Mouse (Mus musculus): ENCODE measurements around the gene C1rb. TPM values are rescaled to one million over a fixed set of nuclear protein-coding genes. Genes with fewer than 3 reads are reported as not detected.

The C1rb gene
- total and polyA plus RNA-seq, 3 experiments = 0.03 TPM; not detected in 2

Other genes with a start within 250 kb of the C1rb start
- gene Pex5, start 155.2 kb upstream of the C1rb start, total RNA-seq (2012; rRNA removed) = 56.0 and 63.1 TPM in 2 replicates
- gene Pex5, start 155.2 kb upstream of the C1rb start, polyA plus RNA-seq (2012; ENCODE audit: insufficient read depth in 1 of 2, insufficient read length in 2 of 2, low read depth in 1 of 2, low replicate concordance in 2 of 2, missing spikeins in 1 of 2) = 10 to 100 TPM in 1 of 2 experiments, not detected in 1; 63.0 TPM
- gene Clstn3, start 105.5 kb upstream of the C1rb start, total RNA-seq (2012; rRNA removed) = 46.5 and 51.3 TPM in 2 replicates
- 10 to 100 TPM in 1 of 2 experiments, not detected in 1; 59.8 TPM for gene Clstn3, start 105.5 kb upstream of the C1rb start, polyA plus RNA-seq (2012; ENCODE audit: insufficient read depth in 1 of 2, insufficient read length in 2 of 2, low read depth in 1 of 2, low replicate concordance in 2 of 2, missing spikeins in 1 of 2)
- 0.98 and 1.2 TPM in 2 replicates for gene C1rl, start 77.2 kb upstream of the C1rb start, total RNA-seq (2012; rRNA removed)
- gene C1rl, start 77.2 kb upstream of the C1rb start, polyA plus RNA-seq (2012; ENCODE audit: insufficient read depth in 1 of 2, insufficient read length in 2 of 2, low read depth in 1 of 2, low replicate concordance in 2 of 2, missing spikeins in 1 of 2) = 1 to 10 TPM in 1 of 2 experiments, not detected in 1; 2.6 TPM
- 0.19 and 0.29 TPM in 2 replicates for gene C1ra, start 57.9 kb upstream of the C1rb start, total RNA-seq (2012; rRNA removed)
- under 1 TPM in 1 of 2 experiments, not detected in 1; 0.28 TPM for gene C1ra, start 57.9 kb upstream of the C1rb start, polyA plus RNA-seq (2012; ENCODE audit: insufficient read depth in 1 of 2, insufficient read length in 2 of 2, low read depth in 1 of 2, low replicate concordance in 2 of 2, missing spikeins in 1 of 2)
- 0.36 and 0.46 TPM in 2 replicates for gene C1s1, start 27.9 kb upstream of the C1rb start, total RNA-seq (2012; rRNA removed)
- 1 to 10 TPM in 1 of 2 experiments, not detected in 1; 1.5 TPM for gene C1s1, start 27.9 kb upstream of the C1rb start, polyA plus RNA-seq (2012; ENCODE audit: insufficient read depth in 1 of 2, insufficient read length in 2 of 2, low read depth in 1 of 2, low replicate concordance in 2 of 2, missing spikeins in 1 of 2)
- gene C1s2, start 65.8 kb downstream of the C1rb start, total RNA-seq (2012; rRNA removed) = 0.12 and 0.16 TPM in 2 replicates
- gene C1s2, start 65.8 kb downstream of the C1rb start, polyA plus RNA-seq (2012; ENCODE audit: insufficient read depth in 1 of 2, insufficient read length in 2 of 2, low read depth in 1 of 2, low replicate concordance in 2 of 2, missing spikeins in 1 of 2) = under 1 TPM in 1 of 2 experiments, not detected in 1; 0.25 TPM
- 135 and 143 TPM in 2 replicates for gene Lpcat3, start 92.7 kb downstream of the C1rb start, total RNA-seq (2012; rRNA removed)
- 100 to 1,000 TPM in 1 of 2 experiments, not detected in 1; 337 TPM for gene Lpcat3, start 92.7 kb downstream of the C1rb start, polyA plus RNA-seq (2012; ENCODE audit: insufficient read depth in 1 of 2, insufficient read length in 2 of 2, low read depth in 1 of 2, low replicate concordance in 2 of 2, missing spikeins in 1 of 2)
- gene Emg1, start 141.9 kb downstream of the C1rb start, total RNA-seq (2012; rRNA removed) = 378 and 391 TPM in 2 replicates
- 100 to 1,000 TPM in 1 of 2 experiments, not detected in 1; 346 TPM for gene Emg1, start 141.9 kb downstream of the C1rb start, polyA plus RNA-seq (2012; ENCODE audit: insufficient read depth in 1 of 2, insufficient read length in 2 of 2, low read depth in 1 of 2, low replicate concordance in 2 of 2, missing spikeins in 1 of 2)
- 623 and 706 TPM in 2 replicates for gene Phb2, start 142.0 kb downstream of the C1rb start, total RNA-seq (2012; rRNA removed)
- 100 to 1,000 TPM; 309 to 815 TPM for gene Phb2, start 142.0 kb downstream of the C1rb start, polyA plus RNA-seq (2012; ENCODE audit: insufficient read depth in 1 of 2, insufficient read length in 2 of 2, low read depth in 1 of 2, low replicate concordance in 2 of 2, missing spikeins in 1 of 2)
- gene Ptpn6, start 168.4 kb downstream of the C1rb start, total RNA-seq (2012; rRNA removed) = 74.1 and 91.9 TPM in 2 replicates
- 100 to 1,000 TPM in 1 of 2 experiments, not detected in 1; 184 TPM for gene Ptpn6, start 168.4 kb downstream of the C1rb start, polyA plus RNA-seq (2012; ENCODE audit: insufficient read depth in 1 of 2, insufficient read length in 2 of 2, low read depth in 1 of 2, low replicate concordance in 2 of 2, missing spikeins in 1 of 2)
- gene Grcc10, start 171.1 kb downstream of the C1rb start, total RNA-seq (2012; rRNA removed) = 41.9 and 57.4 TPM in 2 replicates
- 10 to 100 TPM in 1 of 2 experiments, not detected in 1; 62.9 TPM for gene Grcc10, start 171.1 kb downstream of the C1rb start, polyA plus RNA-seq (2012; ENCODE audit: insufficient read depth in 1 of 2, insufficient read length in 2 of 2, low read depth in 1 of 2, low replicate concordance in 2 of 2, missing spikeins in 1 of 2)
- not detected in 2 replicates for gene Gm45234, start 185.7 kb downstream of the C1rb start, total RNA-seq (2012; rRNA removed)
- gene Gm45234, start 185.7 kb downstream of the C1rb start, polyA plus RNA-seq (2012; ENCODE audit: insufficient read depth in 1 of 2, insufficient read length in 2 of 2, low read depth in 1 of 2, low replicate concordance in 2 of 2, missing spikeins in 1 of 2) = under 1 TPM in 1 of 2 experiments, not detected in 1; 0.15 TPM
- gene Atn1, start 186.2 kb downstream of the C1rb start, total RNA-seq (2012; rRNA removed) = 1.6 and 1.7 TPM in 2 replicates
- gene Atn1, start 186.2 kb downstream of the C1rb start, polyA plus RNA-seq (2012; ENCODE audit: insufficient read depth in 1 of 2, insufficient read length in 2 of 2, low read depth in 1 of 2, low replicate concordance in 2 of 2, missing spikeins in 1 of 2) = 10 to 100 TPM in 1 of 2 experiments, not detected in 1; 43.2 TPM
- gene Eno2, start 199.4 kb downstream of the C1rb start, total RNA-seq (2012; rRNA removed) = 3.2 and 5.5 TPM in 2 replicates
- 10 to 100 TPM in 1 of 2 experiments, not detected in 1; 12.5 TPM for gene Eno2, start 199.4 kb downstream of the C1rb start, polyA plus RNA-seq (2012; ENCODE audit: insufficient read depth in 1 of 2, insufficient read length in 2 of 2, low read depth in 1 of 2, low replicate concordance in 2 of 2, missing spikeins in 1 of 2)
- gene Lrrc23, start 209.4 kb downstream of the C1rb start, total RNA-seq (2012; rRNA removed) = 0.10 TPM in 1 of 2 replicates, not detected in the other
- under 1 TPM in 1 of 2 experiments, not detected in 1; 0.11 TPM for gene Lrrc23, start 209.4 kb downstream of the C1rb start, polyA plus RNA-seq (2012; ENCODE audit: insufficient read depth in 1 of 2, insufficient read length in 2 of 2, low read depth in 1 of 2, low replicate concordance in 2 of 2, missing spikeins in 1 of 2)
- gene Spsb2, start 238.4 kb downstream of the C1rb start, total RNA-seq (2012; rRNA removed) = 5.2 and 7.3 TPM in 2 replicates
- 1 to 10 TPM in 1 of 2 experiments, not detected in 1; 7.7 TPM for gene Spsb2, start 238.4 kb downstream of the C1rb start, polyA plus RNA-seq (2012; ENCODE audit: insufficient read depth in 1 of 2, insufficient read length in 2 of 2, low read depth in 1 of 2, low replicate concordance in 2 of 2, missing spikeins in 1 of 2)
- gene Tpi1, start 244.0 kb downstream of the C1rb start, total RNA-seq (2012; rRNA removed) = 440 and 731 TPM in 2 replicates
- gene Tpi1, start 244.0 kb downstream of the C1rb start, polyA plus RNA-seq (2012; ENCODE audit: insufficient read depth in 1 of 2, insufficient read length in 2 of 2, low read depth in 1 of 2, low replicate concordance in 2 of 2, missing spikeins in 1 of 2) = 1,000 to 10,000 TPM in 1 of 2 experiments, 100 to 1,000 TPM in 1; 102 to 1,182 TPM

All from MEL (cell line).